Mouse (Mus musculus): Measurements from ENCODE around the gene Onecut1.

GRCm38 (mm10) chr9:74863655-74864443 is 2.1 kb downstream of the Onecut1 start:
- TF ChIP-seq TAL1 (IDR thresholded peaks at IDR 0.05; ENCODE audit: low read length) = no peak
- no peak for TF ChIP-seq GATA1 (IDR thresholded peaks at IDR 0.05; ENCODE audit: low read length)
